Mouse (Mus musculus): ENCODE measurements at regions not wholly inside any gene's neighbourhood (a gene's known extent, or its start where the extent isn't known, plus 50 kb on each side); places are given as distances from the start of the nearest gene placed in this dataset.
A peak's percentile ranks its signal among the peaks of the same experiment; 100 is the strongest.

- no peak for DNase-seq (ENCODE audit: extremely low spot score)
Observed at GRCm38 (mm10) chr15:96184666-96185065, 102.7 kb upstream of the Arid2 start.

GRCm38 (mm10) chr15:96185429-96185828, 101.9 kb upstream of the Arid2 start:
- no peak for DNase-seq (ENCODE audit: extremely low spot score)

GRCm38 (mm10) chr15:96185901-96186300, 101.4 kb upstream of the Arid2 start:
- DNase-seq (ENCODE audit: extremely low spot score) = peak; percentile 14

DNA sequence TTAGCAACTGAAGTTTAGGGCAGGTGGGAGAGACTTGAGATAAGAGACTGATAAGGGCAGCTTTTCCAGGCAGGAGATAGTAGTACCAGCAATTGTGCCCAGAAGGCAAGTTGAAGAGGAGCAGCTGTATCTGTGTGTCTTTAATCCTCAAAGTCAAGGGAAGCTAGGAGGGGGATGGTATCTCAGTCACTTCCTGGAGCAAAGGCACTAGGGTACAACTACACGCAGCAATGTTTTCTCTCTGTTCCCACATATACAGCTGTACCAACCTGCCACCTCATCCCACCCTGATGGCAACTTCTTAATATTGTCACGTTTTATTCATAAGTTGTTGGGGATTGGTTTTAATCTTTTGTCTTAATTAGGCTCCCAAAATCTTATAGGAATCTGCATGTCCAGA, 97.8 kb upstream of the Arid2 start:
- no peak for DNase-seq (ENCODE audit: extremely low spot score)

DNA sequence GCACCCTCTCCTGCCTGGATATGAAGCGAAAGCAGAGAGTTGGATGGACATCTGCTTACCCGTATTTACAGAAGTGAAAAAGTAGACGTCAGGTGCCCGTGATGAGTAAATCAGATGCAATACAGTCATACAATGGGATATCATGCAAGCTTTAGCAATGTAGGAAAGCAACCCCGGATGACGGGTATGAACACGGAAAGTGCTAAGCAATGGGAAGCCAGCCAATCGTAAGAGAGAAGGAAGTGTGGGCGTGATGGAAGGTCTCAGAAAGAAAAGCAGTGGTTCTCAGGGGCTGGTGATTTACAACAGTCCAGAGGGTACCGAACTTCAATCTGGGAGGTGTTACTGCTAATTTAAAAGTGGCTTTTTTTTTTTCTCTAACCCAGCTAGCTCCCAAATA, 89.9 kb upstream of the Arid2 start:
- no peak for DNase-seq (ENCODE audit: extremely low spot score)

DNA sequence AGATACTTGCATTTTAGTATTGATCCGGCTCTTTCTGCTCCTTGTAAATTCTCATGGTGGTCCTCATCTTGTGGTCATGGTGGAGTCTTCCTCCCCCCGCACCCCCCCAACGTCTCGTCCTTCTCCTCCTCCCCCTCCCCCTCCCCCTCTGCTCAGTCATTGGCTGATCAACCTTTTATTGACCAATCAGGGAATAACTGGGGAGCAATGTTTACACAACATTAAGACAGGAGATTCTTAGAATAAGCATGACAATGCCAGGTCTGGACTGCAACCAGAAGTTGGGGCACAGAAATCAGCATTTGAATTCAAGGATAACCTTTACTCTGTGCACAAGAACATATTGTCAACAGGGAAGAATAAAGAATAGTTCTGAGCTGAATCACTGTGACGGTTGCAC, 89.4 kb upstream of the Arid2 start:
- no peak for DNase-seq (ENCODE audit: extremely low spot score)

DNA sequence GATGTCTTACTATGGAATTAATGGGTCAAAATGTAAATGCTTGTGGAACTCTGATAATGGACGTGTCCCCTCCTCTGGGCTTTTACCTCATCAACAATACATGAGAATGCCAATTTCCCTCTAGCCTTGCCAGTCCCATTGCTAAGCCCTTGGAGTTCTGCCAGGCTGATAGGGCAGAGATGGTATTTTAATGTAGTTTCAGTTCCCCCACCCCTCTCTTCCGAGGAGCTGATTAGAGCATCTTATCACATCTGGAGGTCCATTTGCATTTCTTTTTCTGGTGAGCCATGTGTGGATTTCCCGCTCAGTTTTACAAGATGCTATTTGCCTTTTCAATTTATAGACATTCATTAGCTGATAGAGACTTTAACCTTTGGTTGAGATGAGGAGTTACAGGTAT, 86.0 kb upstream of the Arid2 start:
- no peak for DNase-seq (ENCODE audit: extremely low spot score)

GRCm38 (mm10) chr15:96201701-96202460, 85.4 kb upstream of the Arid2 start:
- no peak for DNase-seq (ENCODE audit: extremely low spot score)

DNA sequence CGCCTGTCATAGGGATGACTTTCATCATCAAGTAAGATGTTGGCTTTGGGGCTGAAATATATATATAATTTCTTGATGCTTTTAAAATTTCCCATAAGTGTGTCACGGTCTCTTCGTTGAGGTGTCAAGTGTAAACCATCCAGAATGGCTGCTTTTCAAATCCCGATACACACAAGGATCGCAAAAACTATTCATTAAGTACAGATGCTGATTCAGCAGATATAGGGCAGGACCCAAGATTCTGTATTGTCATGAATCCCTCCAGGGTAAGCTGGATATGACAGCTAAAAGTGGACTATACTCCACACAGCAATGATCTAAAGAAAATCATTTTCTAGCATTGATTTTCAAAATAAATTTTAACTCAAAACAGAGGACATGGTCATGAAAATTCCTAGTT, 83.1 kb upstream of the Arid2 start:
- DNase-seq (ENCODE audit: extremely low spot score) = no peak

- DNase-seq (ENCODE audit: extremely low spot score) = no peak
Observed at GRCm38 (mm10) chr15:96204623-96205022, 82.7 kb upstream of the Arid2 start.

- no peak for DNase-seq (ENCODE audit: extremely low spot score)
Observed at GRCm38 (mm10) chr15:96210721-96211400, 76.5 kb upstream of the Arid2 start.

DNA sequence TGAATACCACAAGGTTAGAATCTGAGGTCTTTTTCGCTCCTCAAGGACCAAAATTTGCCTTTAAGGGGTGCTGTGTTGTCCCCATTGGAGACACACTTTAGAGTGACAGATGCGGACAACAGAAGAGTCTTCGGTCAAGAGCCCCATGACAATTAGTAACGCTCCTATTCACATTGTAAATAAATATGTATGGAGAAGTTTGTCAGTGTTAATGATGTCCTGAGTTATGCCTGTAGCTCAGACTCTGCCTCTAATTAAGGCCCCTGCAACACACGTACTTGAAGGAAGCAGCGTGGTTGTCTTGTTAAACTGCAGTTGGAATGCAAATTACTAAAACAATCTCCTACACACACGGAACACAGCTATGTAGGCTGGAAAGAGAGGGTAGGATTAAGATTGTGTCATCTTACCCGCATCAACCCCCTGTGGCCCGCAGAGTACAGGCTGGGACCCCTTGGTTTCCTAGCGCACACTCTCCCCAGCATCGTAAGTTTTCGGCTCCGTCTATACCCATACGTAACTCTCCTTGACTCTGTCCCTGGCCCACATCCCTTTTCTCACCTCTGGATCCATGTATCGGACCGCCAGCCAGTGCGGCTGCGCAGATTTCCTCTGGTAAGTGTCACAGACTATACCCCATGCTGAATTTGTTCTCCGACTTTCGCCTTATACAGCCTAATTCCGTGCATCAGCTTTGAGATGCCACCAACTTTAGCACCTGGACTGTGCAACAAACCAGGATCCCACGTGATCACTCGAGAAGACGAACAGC, 73.6 kb upstream of the Arid2 start:
- DNase-seq (ENCODE audit: extremely low spot score) = no peak

- no peak for DNase-seq (ENCODE audit: extremely low spot score)
Observed at GRCm38 (mm10) chr15:96217896-96218295, 69.4 kb upstream of the Arid2 start.

GRCm38 (mm10) chr15:96219746-96220145, 67.6 kb upstream of the Arid2 start:
- DNase-seq (ENCODE audit: extremely low spot score) = no peak

- no peak for DNase-seq (ENCODE audit: extremely low spot score)
Observed at GRCm38 (mm10) chr15:96231969-96232368, 55.3 kb upstream of the Arid2 start.

DNA sequence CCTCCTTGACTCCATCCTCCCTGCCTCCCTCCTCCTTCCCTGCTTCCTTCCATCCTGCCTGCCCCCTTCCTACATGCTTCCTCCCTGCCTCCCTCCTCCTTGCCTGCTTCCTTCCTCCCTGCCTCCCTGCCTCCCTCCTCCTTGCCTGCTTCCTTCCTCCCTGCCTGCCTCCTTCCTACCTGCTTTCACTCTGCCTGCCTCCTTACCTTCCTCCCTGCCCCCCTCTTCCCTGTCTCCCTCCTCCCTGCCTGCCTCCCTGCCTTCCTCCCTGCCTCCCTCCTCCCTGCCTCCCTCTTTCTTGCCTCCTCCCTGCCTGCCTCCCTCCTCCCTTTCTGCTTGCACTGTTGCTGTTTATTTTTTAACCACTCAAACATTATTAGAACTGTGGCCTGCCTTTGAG, 54.2 kb upstream of the Arid2 start:
- DNase-seq (ENCODE audit: extremely low spot score) = no peak

DNA sequence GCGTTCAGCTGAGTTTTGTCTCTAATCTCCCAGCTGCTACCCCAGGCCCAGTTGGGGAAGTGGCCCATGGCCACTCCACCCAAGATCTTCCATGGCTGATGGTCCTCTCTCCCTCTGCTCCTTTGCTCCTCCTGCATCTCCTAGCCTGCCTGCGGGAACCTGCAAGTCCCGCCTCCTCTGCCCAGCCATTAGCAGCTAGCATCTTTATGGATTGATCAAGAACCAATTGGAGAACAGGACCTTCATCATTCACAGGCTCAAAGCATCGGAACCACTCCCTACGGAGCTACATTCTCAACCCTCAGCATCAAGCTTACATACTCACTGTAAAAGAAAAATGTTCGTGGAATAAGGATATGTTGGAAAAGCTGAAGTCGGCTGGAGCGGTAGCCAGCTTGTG, 52.5 kb upstream of the Arid2 start:
- no peak for DNase-seq (ENCODE audit: extremely low spot score)
